ENCODE assay signal across 15 mouse cellular contexts in the genomic region with DNA sequence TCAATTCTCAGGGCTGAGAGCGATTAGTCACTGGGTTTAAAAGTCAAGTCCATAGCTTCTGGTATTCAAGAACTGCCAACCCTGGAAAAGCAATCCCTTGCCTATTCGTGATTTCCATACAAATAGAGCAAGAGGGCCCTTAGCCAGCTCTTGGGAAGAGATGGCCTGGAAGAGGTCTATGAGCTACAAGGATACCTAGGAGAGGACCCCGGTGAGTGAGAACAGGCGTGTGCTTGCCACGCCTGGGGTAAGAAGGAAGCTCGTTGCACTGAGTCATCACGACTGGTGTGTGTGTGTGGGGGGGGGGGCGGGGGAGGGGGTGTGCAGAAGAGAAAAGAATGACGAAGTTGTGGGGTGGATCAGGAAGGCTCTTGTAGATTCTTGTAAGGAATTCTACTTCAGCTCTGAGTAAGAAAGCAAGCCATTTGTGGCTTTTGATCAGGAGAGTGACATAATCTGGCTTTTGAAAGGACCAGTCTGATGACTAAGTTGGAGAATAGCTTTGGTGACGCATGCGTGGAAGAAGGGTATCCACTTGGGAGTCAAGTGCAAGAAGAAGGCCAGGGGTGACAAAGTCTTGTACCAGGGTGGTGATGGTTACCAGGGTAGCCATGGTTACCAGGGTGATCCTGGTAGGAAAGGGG.
DNase-seq lines count a peak whose midpoint lies in the region; ATAC-seq lines count a peak whose summit lies in the region.
"Had no signal": no experiment of that assay in that cellular context is flagged by ENCODE, and none has a peak within 500 bp of the region (broad histone marks: within the 10 kb centered on the region; RNA-seq: fewer than 3 reads in every experiment).

No protein-coding gene starts in this region.

- H3K4me2 ChIP-seq in heart, embryonic 11.5 days, result no peak overlapping the region
- H3K4me2 ChIP-seq: forebrain, embryonic 15.5 days; limb, embryonic 12.5 days; midbrain, embryonic 13.5 days had no signal

- no peaks in the 10 kb centered on the region for H3K4me1 ChIP-seq in heart, embryonic 11.5 days (ENCODE audit: control insufficient read depth, insufficient read depth, low read length)
- H3K4me1 ChIP-seq in embryonic facial prominence, embryonic 10.5 days, result peaks cover 56% of the 10 kb centered on the region
- H3K4me1 ChIP-seq: forebrain, embryonic 15.5 days; midbrain, embryonic 13.5 days had no signal

- H3K27ac ChIP-seq in heart, embryonic 11.5 days (ENCODE audit: low read depth, low read length), result no peak overlapping the region
- H3K27ac ChIP-seq in embryonic facial prominence, embryonic 10.5 days (replicated peaks), result no peak overlapping the region
- H3K27ac ChIP-seq: forebrain, embryonic 15.5 days; limb, embryonic 12.5 days; midbrain, embryonic 13.5 days had no signal

- no peaks in the 10 kb centered on the region for H3K27me3 ChIP-seq in heart, embryonic 11.5 days (ENCODE audit: control insufficient read depth, insufficient read depth, low read length)
- H3K27me3 ChIP-seq in embryonic facial prominence, embryonic 10.5 days (replicated peaks; ENCODE audit: low read depth, poor library complexity, severe bottlenecking), result peaks cover 27% of the 10 kb centered on the region; the same call in 1 of the 2 replicates
- H3K27me3 ChIP-seq: limb, embryonic 12.5 days had no signal

- WGBS in heart, embryonic 11.5 days (ENCODE audit: insufficient replicate concordance), result 65% methylated on average over 10 of the region's 11 CpGs
- WGBS in embryonic facial prominence, embryonic 10.5 days, result 84% methylated on average over 11 of the region's 11 CpGs

- DNase-seq in heart, adult 9 months (ENCODE audit: low spot score in 2 of 2), result peak; percentile 12 to 14
- peak; percentile 88 for DNase-seq in 3T3-L1 (ENCODE audit: low read depth, low spot score)
- DNase-seq in Muller cell, postnatal 12 days (ENCODE audit: inconsistent ontology term), result peak; percentile 36
- no peak for DNase-seq in retina, postnatal 1 day
- DNase-seq in embryonic facial prominence, embryonic 10.5 days (ENCODE audit: low spot score), result no peak
- DNase-seq: cerebellum, postnatal 14 days; gastrocnemius, postnatal 10 days; kidney, postnatal 10 days; liver, postnatal 0 days; thymus, adult 2 months had no signal

- no peak for ATAC-seq in heart, embryonic 11.5 days (replicated peaks; ENCODE audit: insufficient number of reproducible peaks, low FRiP score, low TSS enrichment)
- ATAC-seq in inflammation-experienced regulatory T-cells, adult 6 months, result peak; percentile 32
- ATAC-seq: forebrain, embryonic 15.5 days; liver, postnatal 0 days; midbrain, embryonic 13.5 days had no signal

- no peaks in the 10 kb centered on the region for H3K9me3 ChIP-seq in heart, embryonic 11.5 days (replicated peaks; ENCODE audit: control insufficient read depth, low read length)
- H3K9me3 ChIP-seq in embryonic facial prominence, embryonic 10.5 days, result no peaks in the 10 kb centered on the region
- H3K9me3 ChIP-seq: forebrain, embryonic 15.5 days; limb, embryonic 12.5 days; midbrain, embryonic 13.5 days had no signal

- H3K9ac ChIP-seq in heart, embryonic 11.5 days (ENCODE audit: low read depth, low read length), result no peak overlapping the region
- H3K9ac ChIP-seq: forebrain, embryonic 15.5 days; limb, embryonic 12.5 days; liver, postnatal 0 days; midbrain, embryonic 13.5 days had no signal

- no peaks in the 10 kb centered on the region for H3K36me3 ChIP-seq in heart, embryonic 11.5 days (ENCODE audit: control insufficient read depth, insufficient read depth, low read length)
- no peaks in the 10 kb centered on the region for H3K36me3 ChIP-seq in embryonic facial prominence, embryonic 10.5 days (replicated peaks)
- H3K36me3 ChIP-seq: forebrain, embryonic 15.5 days; limb, embryonic 12.5 days; midbrain, embryonic 13.5 days had no signal

- no peak overlapping the region for H3K4me3 ChIP-seq in heart, embryonic 11.5 days (ENCODE audit: low read depth, low read length)
- no peak overlapping the region for H3K4me3 ChIP-seq in embryonic facial prominence, embryonic 10.5 days
- H3K4me3 ChIP-seq: forebrain, embryonic 15.5 days; limb, embryonic 12.5 days; midbrain, embryonic 13.5 days had no signal

Comparison
In these comparisons a context has a peak if more than half of its experiments do, and no peak if none do; other contexts are left out.
1. DNase-seq: peak in heart, adult 9 months (2 of 2), 3T3-L1 (single experiment) and Muller cell, postnatal 12 days (single experiment); none in retina, postnatal 1 day (single experiment) and embryonic facial prominence, embryonic 10.5 days (single experiment).